Comparison of ENCODE assay signal across 8 mouse cellular contexts in genomic region chr2:18996451-18997211, GRCm38 (mm10). TPM values are rescaled to one million over a fixed set of nuclear protein-coding genes. Genes with fewer than 3 reads are reported as not detected.
DNase-seq lines count a peak whose midpoint lies in the region; ATAC-seq lines count a peak whose summit lies in the region.

No protein-coding gene starts in this region.

- no peaks in the 10 kb centered on the region for H3K27me3 ChIP-seq in heart, embryonic 11.5 days (ENCODE audit: control insufficient read depth, insufficient read depth, low read length)
- no peaks in the 10 kb centered on the region for H3K27me3 ChIP-seq in kidney, embryonic 16.5 days (ENCODE audit: insufficient read depth, low read length)

- under 1% methylated on average over 25 of the region's 25 CpGs for WGBS in heart, embryonic 11.5 days (ENCODE audit: insufficient replicate concordance)
- 0% methylated on average over 25 of the region's 25 CpGs for WGBS in kidney, embryonic 16.5 days

- peaks cover under 1% of the 10 kb centered on the region for H3K9me3 ChIP-seq in heart, embryonic 11.5 days (replicated peaks; ENCODE audit: control insufficient read depth, low read length)
- peaks cover 2% of the 10 kb centered on the region; the same call in 1 of the 2 replicates for H3K9me3 ChIP-seq in kidney, embryonic 16.5 days (ENCODE audit: low read length)

- peak; percentile 10 to 11 for DNase-seq in urinary bladder, adult 18-20 months (ENCODE audit: low spot score in 2 of 2)
- DNase-seq in urinary bladder, adult 2 months (ENCODE audit: low spot score): no peak
- peak; percentile 44 to 60 for DNase-seq in cerebellum, postnatal 10 days
- peak; percentile 18 for DNase-seq in lung, postnatal 14 days
- DNase-seq in right cerebral cortex, postnatal 10 days (ENCODE audit: low spot score in 2 of 2): peak; percentile 32 to 41

- no peaks in the 10 kb centered on the region for H3K36me3 ChIP-seq in heart, embryonic 11.5 days (ENCODE audit: control insufficient read depth, insufficient read depth, low read length)
- no peaks in the 10 kb centered on the region for H3K36me3 ChIP-seq in kidney, embryonic 16.5 days (ENCODE audit: insufficient read depth, low read length)

- H3K27ac ChIP-seq in heart, embryonic 11.5 days (ENCODE audit: low read depth, low read length): no peak overlapping the region
- no peak overlapping the region for H3K27ac ChIP-seq in kidney, embryonic 16.5 days (ENCODE audit: low read length)

- peak overlapping the region; percentile 90 for H3K9ac ChIP-seq in heart, embryonic 11.5 days (ENCODE audit: low read depth, low read length)
- peak overlapping the region; percentile 87 for H3K9ac ChIP-seq in kidney, embryonic 16.5 days (replicated peaks; ENCODE audit: low read length)

- H3K4me2 ChIP-seq in heart, embryonic 11.5 days: peak overlapping the region; percentile 77
- H3K4me2 ChIP-seq in kidney, embryonic 16.5 days (replicated peaks; ENCODE audit: low read depth, low read length): peak overlapping the region; percentile 95

- peaks cover 12% of the 10 kb centered on the region; the same call in 1 of the 2 replicates for H3K4me1 ChIP-seq in heart, embryonic 11.5 days (ENCODE audit: control insufficient read depth, insufficient read depth, low read length)
- H3K4me1 ChIP-seq in kidney, embryonic 16.5 days (ENCODE audit: insufficient read depth, low read length): peaks cover 22% of the 10 kb centered on the region

- H3K4me3 ChIP-seq in heart, embryonic 11.5 days (ENCODE audit: low read depth, low read length): peak overlapping the region; percentile 88
- peak overlapping the region; percentile 90 for H3K4me3 ChIP-seq in kidney, embryonic 16.5 days (ENCODE audit: low read length)

- ATAC-seq in heart, embryonic 11.5 days (replicated peaks; ENCODE audit: insufficient number of reproducible peaks, low FRiP score, low TSS enrichment): no peak
- ATAC-seq in kidney, embryonic 16.5 days (ENCODE audit: low FRiP score, low TSS enrichment): no peak
- no peak; the same call in 1 of the 2 replicates for ATAC-seq in megakaryocyte-erythroid progenitor cell, adult 5-6 weeks (replicated peaks; ENCODE audit: low FRiP score, low TSS enrichment, poor library complexity, severe bottlenecking)

RNA-seq across cellular contexts. Expression of gene Pip4k2a, which starts 1.3 kb away (rescaled TPM):
- polyA plus RNA-seq in urinary bladder, adult 2 months (2012; rRNA removed): 16.8 and 19.9 TPM in 2 replicates
- polyA plus RNA-seq in heart, embryonic 11.5 days (2014; fragmentation: Nextera tagmentation; extraction: Ambion mirVana): 7.1 and 7.7 TPM in 2 replicates
- polyA plus RNA-seq in kidney, embryonic 16.5 days (2015; fragmentation: Nextera tagmentation; extraction: Ambion mirVana): 13.0 TPM in 2 replicates
- total RNA-seq in megakaryocyte-erythroid progenitor cell, adult 5-6 weeks (2014; fragmentation: Nextera tagmentation): 53.7 and 56.7 TPM in 2 replicates
- 28.7 and 29.0 TPM in 2 replicates for total RNA-seq in megakaryocyte-erythroid progenitor cell, adult 5-6 weeks (2017)

RNA-seq across cellular contexts. Expression of gene 4930426L09Rik, which starts 1.5 kb away (rescaled TPM):
- 1.6 and 1.7 TPM in 2 replicates for polyA plus RNA-seq in urinary bladder, adult 2 months (2012; rRNA removed)
- 0.46 and 0.49 TPM in 2 replicates for polyA plus RNA-seq in heart, embryonic 11.5 days (2014; fragmentation: Nextera tagmentation; extraction: Ambion mirVana)
- 0.17 and 0.42 TPM in 2 replicates for polyA plus RNA-seq in kidney, embryonic 16.5 days (2015; fragmentation: Nextera tagmentation; extraction: Ambion mirVana)
- 1.7 and 2.0 TPM in 2 replicates for total RNA-seq in megakaryocyte-erythroid progenitor cell, adult 5-6 weeks (2014; fragmentation: Nextera tagmentation)
- total RNA-seq in megakaryocyte-erythroid progenitor cell, adult 5-6 weeks (2017): not detected in 2 replicates
